Mouse (Mus musculus) thymus, postnatal 36 days (tissue): ENCODE results near the gene Glt8d2.
A peak's percentile ranks its signal among the peaks of the same experiment; 100 is the strongest.
"Not testable (repeated sequence)": the region's sequence is repeated elsewhere in the genome, so short reads cannot be mapped to it uniquely, and the experiment has no call there.

Experiments used
- DNase-seq, 2 experiments: peaks; one replicate each; pipeline ENCODE4 v3.0.0; 2022; ENCODE audit warnings: mixed read lengths in 2 of 2

The Glt8d2 gene

GRCm38 (mm10) chr10:82646083-82646482, 44.4 kb downstream of the Glt8d2 start:
- DNase-seq: no peak

DNA sequence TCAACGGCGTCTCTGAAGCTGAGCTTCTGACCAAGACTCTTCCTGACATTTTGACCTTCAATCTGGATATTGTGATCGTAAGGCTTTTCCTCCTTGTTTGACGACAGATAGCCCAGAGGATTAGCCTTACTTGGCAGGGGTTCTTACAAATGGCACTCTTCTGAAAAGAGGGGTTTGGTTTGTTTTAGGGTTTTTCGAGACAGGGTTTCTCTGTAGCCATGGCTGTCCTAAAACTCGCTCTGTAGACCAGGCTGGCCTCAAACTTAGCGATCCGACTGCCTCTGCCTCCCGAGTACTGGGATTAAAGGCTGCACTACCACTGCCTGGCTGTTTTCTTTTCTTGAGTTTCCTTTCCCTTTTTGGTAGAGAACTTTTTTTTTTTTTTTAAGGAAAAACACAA, 49.0 kb downstream of the Glt8d2 start:
- no peak for DNase-seq

GRCm38 (mm10) chr10:82639032-82639698, 51.3 kb downstream of the Glt8d2 start:
- DNase-seq: no peak

DNA sequence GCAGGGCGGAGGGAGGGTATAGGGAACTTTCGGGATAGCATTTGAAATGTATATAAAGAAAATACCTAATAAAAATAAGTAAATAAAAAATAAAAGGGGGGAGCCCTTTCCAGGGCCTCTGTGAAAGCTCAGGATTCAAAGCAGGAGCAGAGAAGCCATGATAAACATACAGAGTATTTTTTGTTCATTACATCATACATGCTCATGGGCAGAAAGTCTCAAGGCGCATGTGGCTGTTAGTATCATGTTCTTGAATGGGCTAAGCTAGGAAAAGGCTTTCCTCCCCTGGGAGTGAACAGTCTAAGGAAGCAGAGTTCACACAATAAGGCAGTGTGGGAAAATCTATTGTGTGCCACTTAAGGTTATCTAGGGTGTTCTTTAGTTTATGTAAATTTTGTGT, 54.1 kb downstream of the Glt8d2 start:
- DNase-seq: no peak

- no peak for DNase-seq
Measured at GRCm38 (mm10) chr10:82634348-82634747, 56.1 kb downstream of the Glt8d2 start.

DNA sequence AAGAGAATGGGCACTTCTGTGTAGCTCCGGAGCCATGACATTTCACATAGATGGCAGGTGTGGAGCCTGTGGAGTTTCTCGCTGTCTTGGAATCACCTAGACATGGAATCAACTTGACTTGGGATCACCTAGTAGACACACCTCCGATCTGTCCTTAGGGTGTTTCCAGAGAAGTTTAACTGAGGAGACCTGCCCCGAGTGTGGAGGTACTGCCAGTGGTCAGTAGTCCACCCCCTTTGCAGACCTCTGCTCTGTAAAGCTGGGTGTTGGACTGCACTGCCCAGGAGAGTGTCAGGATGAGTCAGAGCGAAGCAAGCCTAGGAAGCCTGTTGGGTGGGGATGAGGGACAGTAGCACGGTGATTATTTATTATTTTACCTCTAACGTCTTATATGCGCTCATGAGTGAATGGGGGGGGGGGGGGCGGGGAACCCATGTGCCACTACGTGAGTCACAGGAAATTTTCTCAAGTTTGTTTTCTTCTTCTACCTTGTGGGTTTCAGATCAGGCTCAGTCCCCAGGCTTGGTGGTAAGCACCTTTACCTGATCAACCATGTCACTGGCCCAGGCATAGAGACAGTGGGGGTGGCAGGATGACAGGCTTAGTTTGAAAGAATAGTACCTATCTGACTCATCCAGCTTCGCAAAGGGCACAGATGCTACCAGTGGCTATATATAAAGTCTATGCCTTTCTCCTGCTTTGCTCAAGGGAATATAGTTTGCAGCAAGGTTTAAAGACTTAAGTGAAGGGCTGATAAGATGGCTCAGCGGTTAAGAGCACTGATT, 57.8 kb downstream of the Glt8d2 start:
- DNase-seq: no peak

DNA sequence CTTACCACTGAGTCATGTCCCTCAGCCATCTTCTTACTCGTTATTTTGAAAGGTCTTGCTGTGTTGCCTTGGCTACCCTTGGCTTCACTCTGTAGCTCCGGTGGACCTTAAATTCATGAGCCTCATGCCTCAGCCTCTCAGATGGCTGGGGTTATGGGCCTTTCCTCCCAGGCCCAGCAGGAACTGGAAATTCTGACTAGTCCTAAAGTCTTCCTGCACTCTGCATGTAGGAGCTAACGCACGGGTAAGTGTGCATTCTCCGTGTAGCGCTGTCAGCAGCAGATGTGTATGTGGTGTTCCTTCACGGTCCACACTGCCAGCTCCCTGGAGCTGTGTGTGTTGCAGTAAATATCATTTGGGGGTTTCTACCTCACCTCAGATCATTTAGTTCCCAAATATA, 59.3 kb downstream of the Glt8d2 start:
- DNase-seq: no peak

DNA sequence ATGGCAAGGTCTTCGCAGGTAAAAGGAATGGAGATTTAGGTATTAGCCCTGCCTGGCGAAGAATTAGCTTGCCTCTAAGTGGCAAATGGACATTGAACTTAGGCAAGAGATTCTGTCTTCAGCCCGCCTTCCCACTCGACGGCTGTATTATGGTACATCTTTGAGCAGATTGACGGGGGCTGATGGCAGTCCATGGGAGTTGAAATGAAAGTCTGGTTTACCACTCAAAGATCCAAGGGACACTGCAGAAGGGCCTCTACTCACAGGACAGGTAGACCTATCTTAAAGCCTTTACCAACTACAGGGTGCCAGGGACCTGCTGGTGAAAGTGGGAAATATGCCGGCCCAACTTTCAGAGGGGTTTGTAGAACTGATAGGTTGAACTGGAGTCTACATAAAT, 60.0 kb downstream of the Glt8d2 start:
- no peak for DNase-seq

GRCm38 (mm10) chr10:82629586-82630255, 60.7 kb downstream of the Glt8d2 start, which contains the start of gene Tdg:
Tdg (plus strand) TSS chr10:82629828.
- DNase-seq: peak; percentile 88 to 94

DNA sequence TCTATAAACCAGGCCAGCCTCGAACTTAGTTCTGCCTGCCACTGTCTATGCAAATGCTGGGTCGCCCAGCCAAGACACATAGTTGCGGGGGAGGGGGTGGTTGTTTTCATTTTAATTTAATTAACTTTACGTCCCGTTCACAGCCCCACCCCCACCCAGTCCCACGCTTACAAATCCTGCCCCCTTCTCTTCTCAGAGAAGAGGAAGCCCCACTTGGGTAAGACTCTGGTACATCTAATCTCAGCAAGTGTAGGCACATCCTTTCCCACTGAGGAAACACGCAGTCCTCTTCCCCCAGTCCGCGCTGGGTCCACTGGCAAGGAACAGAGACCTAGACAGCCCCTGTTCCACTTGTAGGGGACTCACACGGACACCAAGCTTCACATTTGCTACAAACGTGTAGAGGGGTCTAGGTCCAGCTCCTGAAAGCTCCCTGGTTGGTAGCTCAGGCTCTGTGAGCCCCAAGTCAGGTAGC, 61.3 kb downstream of the Glt8d2 start:
- DNase-seq: no peak

- DNase-seq: not testable (repeated sequence)
Measured at GRCm38 (mm10) chr10:82623553-82623932, 66.9 kb downstream of the Glt8d2 start.

DNA sequence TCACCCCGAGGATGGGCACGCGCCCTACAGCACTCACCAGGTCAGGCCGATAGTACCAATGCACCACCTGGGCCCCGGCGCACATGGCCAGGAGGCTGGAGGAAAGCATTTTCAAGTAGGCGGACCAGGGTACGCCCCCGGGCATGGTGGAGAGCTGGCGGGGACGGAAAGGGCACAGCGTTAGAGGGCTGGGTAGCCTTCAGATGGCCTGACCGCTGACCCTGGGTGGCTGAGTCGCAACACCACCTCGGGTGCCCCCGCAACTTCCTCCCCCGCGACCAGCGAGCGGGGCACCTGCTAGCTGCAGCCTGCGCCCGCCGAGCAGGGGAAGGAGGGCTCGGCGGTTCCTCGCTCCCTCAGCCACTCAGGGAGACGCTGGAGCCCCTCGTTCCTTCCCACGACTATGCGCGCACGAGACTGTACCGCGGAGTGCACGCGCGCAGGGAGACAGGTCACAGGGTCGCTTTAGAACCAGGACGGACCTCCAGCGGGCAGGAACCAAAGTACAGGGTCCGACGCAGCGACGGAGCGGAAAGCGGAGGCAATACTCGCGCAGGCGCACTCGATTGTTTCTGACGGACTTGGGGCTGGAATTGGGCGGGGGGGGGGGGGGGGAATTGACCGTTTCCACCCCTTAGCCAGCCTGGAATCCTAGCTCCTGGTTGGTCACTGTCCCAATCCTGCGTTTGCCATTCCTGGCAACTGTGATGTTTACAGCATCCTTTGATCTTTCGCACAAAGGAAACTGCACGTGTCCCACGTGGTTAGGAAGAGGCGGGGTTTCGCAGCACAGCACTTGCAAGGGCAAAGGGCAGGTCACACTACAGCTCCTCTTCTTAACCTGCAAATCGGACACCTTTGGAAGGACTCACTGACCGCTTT, 67.5 kb downstream of the Glt8d2 start, which contains the start of gene 1190007I07Rik:
TSS of gene 1190007I07Rik (minus strand) at position 558 of the 882 bp plus-strand sequence.
- peak; percentile 86 for DNase-seq

- no peak for DNase-seq
Measured at GRCm38 (mm10) chr10:82622235-82622634, 68.2 kb downstream of the Glt8d2 start.
